Mouse (Mus musculus) heart, postnatal 0 days (tissue): ENCODE data around the gene Grm4. TPM values are rescaled to one million over a fixed set of nuclear protein-coding genes. Genes with fewer than 3 reads are reported as not detected.

Experiments used
- ATAC-seq: fragments of 200-750 bp; cut with Nextera tagmentation; 2 replicates; pipeline ENCODE4 v1.8.0; 2017; ENCODE audit warnings: low read depth, moderate number of reproducible peaks, moderate library complexity; ENCODE audit not compliant: insufficient read depth
- DNase-seq: peaks from one replicate; pipeline ENCODE4 v3.0.0-alpha.2; 2016; ENCODE audit warnings: low spot score
- H3K27ac ChIP-seq: fragments of 300-500 bp; sonication (generic); 2 replicates; pipeline ENCODE4 v1.5.1; 2014; ENCODE audit warnings: low read depth, mild to moderate bottlenecking
- H3K27me3 ChIP-seq: fragments of 300-500 bp; sonication (generic); 2 replicates; pipeline ENCODE4 v1.6.1; 2014; ENCODE audit warnings: low read length, mixed read lengths; ENCODE audit not compliant: control insufficient read depth, insufficient read depth
- H3K36me3 ChIP-seq: fragments of 300-500 bp; sonication (generic); replicated peaks from 2 replicates; pipeline ENCODE4 v1.6.1; 2014; ENCODE audit warnings: low read length, mixed read lengths; ENCODE audit not compliant: control insufficient read depth, insufficient read depth
- H3K4me1 ChIP-seq: fragments of 300-500 bp; sonication (generic); 2 replicates; pipeline ENCODE4 v1.6.1; 2014; ENCODE audit warnings: antibody characterized with exemption; ENCODE audit not compliant: control insufficient read depth, insufficient read depth
- H3K4me2 ChIP-seq: fragments of 300-500 bp; sonication (generic); 2 replicates; pipeline ENCODE4 v1.6.1; 2014; ENCODE audit warnings: low read depth, mild to moderate bottlenecking, low read length, moderate library complexity
- H3K4me3 ChIP-seq: fragments of 300-500 bp; sonication (generic); 2 replicates; pipeline ENCODE4 v1.5.1; 2014; ENCODE audit warnings: low read depth, low read length
- H3K9ac ChIP-seq: fragments of 300-500 bp; sonication (generic); replicated peaks from 2 replicates; pipeline ENCODE4 v1.6.1; 2014; ENCODE audit warnings: low read depth, low read length, mixed read lengths
- H3K9me3 ChIP-seq: fragments of 300-500 bp; sonication (generic); replicated peaks from 2 replicates; pipeline ENCODE4 v1.6.1; 2016; ENCODE audit warnings: low read length; ENCODE audit not compliant: control insufficient read depth
- CTCF ChIP-seq: IDR thresholded peaks from 2 replicates; pipeline ENCODE4 v1.5.1; 2016; ENCODE audit warnings: antibody characterized with exemption, control low read depth, low read depth
- EP300 ChIP-seq: IDR thresholded peaks from 2 replicates; pipeline ENCODE4 v1.6.1; 2016; ENCODE audit warnings: antibody characterized with exemption, low read depth
- WGBS: fragments of 180-500 bp; shearing (Covaris S2); extraction: QIAGEN DNeasy Blood & Tissue Kit; methylation state at CpG from one replicate; pipeline ENCODE4 v1.1.7; 2014; 5-methylcytosine and 5-hydroxymethylcytosine counted together
- polyA plus RNA-seq: library from polyadenylated mRNA; unstranded; fragments of >200 nt; fragmentation: Nextera tagmentation; extraction: Ambion mirVana; gene quantifications from 2 replicates; pipeline ENCODE4 v1.2.1, GENCODE M21; 2015
- total RNA-seq: library from RNA; depleted of rRNA; stranded (reverse); fragments of >200 nt; gene quantifications from 2 replicates; pipeline ENCODE4 v1.2.3, GENCODE M21; 2014; ENCODE audit warnings: low replicate concordance

Grm4 gene
- total and polyA plus RNA-seq, 2 experiments from 2014 or later: 0.03 TPM; not detected in 1

DNA sequence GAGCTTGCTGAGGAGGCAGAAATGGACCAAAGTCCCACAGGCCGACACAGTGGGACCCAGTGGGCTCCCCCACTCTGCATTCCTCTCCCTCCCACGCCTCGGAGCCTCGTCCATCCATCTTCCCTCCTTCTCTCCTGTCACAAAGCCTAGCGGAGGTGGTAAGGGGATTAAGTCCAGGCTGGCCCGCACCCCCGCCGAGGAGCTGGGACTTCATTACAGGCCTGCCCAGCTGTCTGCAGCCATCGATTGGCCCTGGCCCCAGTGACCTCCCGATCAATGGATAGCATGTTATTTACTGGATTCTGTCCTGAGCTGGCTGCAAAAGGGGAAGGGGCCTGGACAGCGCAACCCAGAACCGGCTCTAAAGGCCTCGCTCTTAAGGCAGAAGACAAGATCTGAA lies 120.0 kb downstream of the Grm4 start:
- Histone ChIP-seq H3K36me3 (no peaks in the 10 kb centered on the region), H3K9me3 (no peaks in the 10 kb centered on the region), H3K27ac (no peak overlapping the region), H3K4me3 (no peak overlapping the region), H3K27me3 (0 out of 2 replicates have a peak, but pooled peaks cover 6% of the 10 kb centered on the region), H3K9ac (no peak overlapping the region), H3K4me1 (no peaks in the 10 kb centered on the region), H3K4me2 (no peak overlapping the region)
- no peak for TF ChIP-seq CTCF
- ATAC-seq: no peak
- DNase-seq: no peak
- 27% methylated on average over 12 of the region's 13 CpGs for WGBS

DNA sequence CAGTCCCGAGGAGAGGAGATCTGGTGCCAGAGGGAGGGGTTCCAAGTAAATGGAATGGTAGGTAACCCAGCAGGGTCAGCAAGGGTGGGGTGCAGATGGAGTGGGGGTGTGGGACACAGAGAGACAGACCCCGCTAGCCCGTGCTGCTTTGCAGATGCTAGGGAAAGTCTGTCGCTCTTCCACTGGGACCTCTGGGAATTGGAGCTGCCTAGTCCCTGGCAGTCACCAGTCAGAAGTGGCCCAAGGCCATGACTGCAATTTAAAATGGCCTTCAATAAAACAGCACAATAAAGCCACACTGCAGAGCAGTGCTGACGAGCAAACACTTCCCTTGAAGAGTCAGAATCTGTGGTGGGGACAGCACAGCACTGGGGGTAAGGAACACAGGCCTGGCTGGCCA lies 127.3 kb downstream of the Grm4 start:
- WGBS: 78% methylated on average over 5 of the region's 5 CpGs
- TF ChIP-seq EP300 (no peak), CTCF (no peak)

DNA sequence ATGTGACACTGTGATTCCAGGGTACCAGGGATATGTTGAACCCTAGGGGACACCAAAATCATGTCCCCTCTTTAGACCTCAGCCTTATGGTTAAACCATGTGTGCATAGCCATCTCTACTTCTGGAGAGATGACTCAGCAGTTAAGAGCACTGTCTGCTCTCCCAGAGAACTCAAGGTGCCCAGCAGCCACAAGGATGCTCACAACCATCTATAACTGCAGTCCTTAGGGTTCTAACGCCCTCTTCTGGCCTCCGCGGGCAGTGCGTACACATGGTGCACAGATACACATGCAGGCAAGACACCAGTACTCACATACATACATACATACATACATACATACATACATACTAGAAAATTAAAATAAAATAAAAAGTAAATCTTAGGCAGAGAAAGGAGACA lies 127.8 kb downstream of the Grm4 start:
- TF ChIP-seq EP300 (no peak), CTCF (no peak)
- ATAC-seq (no peak), DNase-seq (no peak)
- Histone ChIP-seq H3K36me3 (no peaks in the 10 kb centered on the region), H3K27ac (no peak overlapping the region), H3K4me2 (no peak overlapping the region), H3K4me1 (no peaks in the 10 kb centered on the region), H3K27me3 (0 out of 2 replicates have a peak, but pooled peaks cover 4% of the 10 kb centered on the region), H3K4me3 (no peak overlapping the region), H3K9me3 (no peaks in the 10 kb centered on the region), H3K9ac (no peak overlapping the region)
- 81% methylated on average over 4 of the region's 4 CpGs for WGBS

More for the DNA sequence above, 127.3 kb downstream of the Grm4 start:
- DNase-seq: no peak
- Histone ChIP-seq H3K9ac (no peak overlapping the region), H3K27ac (no peak overlapping the region), H3K4me1 (no peaks in the 10 kb centered on the region), H3K4me3 (no peak overlapping the region), H3K4me2 (no peak overlapping the region), H3K36me3 (no peaks in the 10 kb centered on the region), H3K27me3 (0 out of 2 replicates have a peak, but pooled peaks cover 4% of the 10 kb centered on the region), H3K9me3 (no peaks in the 10 kb centered on the region)
- ATAC-seq: no peak

DNA sequence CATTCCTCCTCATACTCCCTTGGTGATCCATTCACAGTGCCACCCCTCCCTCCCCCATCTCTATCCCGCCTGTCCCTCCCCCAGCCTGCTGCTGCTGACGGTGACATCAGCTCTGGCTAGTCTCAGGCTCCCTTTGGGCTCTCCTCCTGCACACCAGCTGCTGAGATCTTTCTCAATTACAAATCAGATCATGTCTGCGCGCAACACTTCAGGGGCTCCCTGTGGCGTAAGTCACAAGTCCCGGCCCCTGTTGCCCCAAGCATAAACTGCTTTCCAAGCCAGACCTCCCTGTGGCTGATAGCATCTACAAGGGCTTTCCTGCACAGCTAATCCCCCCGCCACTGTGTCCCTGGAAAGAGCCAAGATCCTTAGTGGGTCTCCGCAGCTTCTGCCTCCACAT lies 128.3 kb downstream of the Grm4 start:
- H3K9me3 ChIP-seq: no peaks in the 10 kb centered on the region
- 21% methylated on average over 8 of the region's 8 CpGs for WGBS
- H3K4me2 ChIP-seq: no peak overlapping the region
- H3K4me3 ChIP-seq: no peak overlapping the region
- DNase-seq: no peak
- no peak overlapping the region for H3K27ac ChIP-seq
- H3K36me3 ChIP-seq: no peaks in the 10 kb centered on the region
- no peaks in the 10 kb centered on the region for H3K4me1 ChIP-seq
- no peak for TF ChIP-seq EP300
- TF ChIP-seq CTCF: no peak
- 0 out of 2 replicates have a peak, but pooled peaks cover 4% of the 10 kb centered on the region for H3K27me3 ChIP-seq
- no peak for ATAC-seq
- H3K9ac ChIP-seq: no peak overlapping the region

DNA sequence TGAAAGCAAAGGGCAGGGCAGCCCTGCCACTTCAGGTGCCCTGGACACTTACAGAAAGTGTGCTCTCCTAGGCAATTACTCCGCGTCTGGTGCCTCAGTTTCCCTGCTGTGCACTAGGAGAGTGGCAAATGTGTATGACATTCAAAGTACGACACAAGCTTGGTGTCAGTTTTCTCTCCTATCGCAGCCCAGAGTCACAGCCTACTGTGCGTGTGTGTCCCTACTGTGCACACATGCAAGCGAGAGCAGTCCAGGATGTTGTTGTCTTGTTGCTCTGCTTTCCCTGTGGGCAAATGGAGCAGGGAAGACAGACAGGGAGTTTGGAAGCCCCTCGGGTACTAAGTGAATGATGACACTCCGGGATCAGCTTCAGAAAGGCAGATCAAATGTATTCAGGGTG lies 131.2 kb downstream of the Grm4 start:
- Histone ChIP-seq H3K4me1 (no peaks in the 10 kb centered on the region), H3K4me2 (no peak overlapping the region), H3K36me3 (no peaks in the 10 kb centered on the region), H3K9ac (no peak overlapping the region), H3K27me3 (0 out of 2 replicates have a peak, but pooled peaks cover 4% of the 10 kb centered on the region), H3K9me3 (no peaks in the 10 kb centered on the region), H3K4me3 (no peak overlapping the region), H3K27ac (no peak overlapping the region)
- no peak for DNase-seq
- TF ChIP-seq CTCF: no peak
- no peak for TF ChIP-seq EP300
- ATAC-seq: no peak
- 81% methylated on average over 8 of the region's 8 CpGs for WGBS
